Mouse (Mus musculus) layer of hippocampus, postnatal 10 days (tissue): ENCODE measurements around the gene Ucp2. TPM values are rescaled to one million over a fixed set of nuclear protein-coding genes. Genes with fewer than 3 reads are reported as not detected.
"Not testable (repeated sequence)": the region's sequence is repeated elsewhere in the genome, so short reads cannot be mapped to it uniquely, and the experiment has no call there.

Experiments used
- DNase-seq, 2 experiments: peaks; one replicate each; pipeline ENCODE4 v3.0.0; 2021; ENCODE audit warnings: low spot score in 2 of 2
- total RNA-seq, 2 experiments: library from RNA; stranded (reverse); gene quantifications; 2 replicates each; pipeline ENCODE4 v1.2.3; 2021

Gene Ucp2
- total RNA-seq, 2 experiments from 2014 or later: 58.2 to 66.6 TPM

GRCm38 (mm10) chr7:100479100-100479822 is 13.9 kb upstream of the Ucp2 start:
- DNase-seq: no peak

- DNase-seq: no peak
Observed at GRCm38 (mm10) chr7:100479823-100480164, 13.3 kb upstream of the Ucp2 start.

- DNase-seq: no peak
Observed at GRCm38 (mm10) chr7:100480175-100480574, 13.0 kb upstream of the Ucp2 start.

GRCm38 (mm10) chr7:100482046-100482445 is 11.1 kb upstream of the Ucp2 start:
- not testable (repeated sequence) for DNase-seq

- DNase-seq: no peak
Observed at GRCm38 (mm10) chr7:100484493-100484892, 8.6 kb upstream of the Ucp2 start.

- no peak for DNase-seq
Observed at GRCm38 (mm10) chr7:100487301-100487700, 5.8 kb upstream of the Ucp2 start.

- peak; percentile 53 to 56 for DNase-seq
Observed at GRCm38 (mm10) chr7:100488474-100489048, 4.6 kb upstream of the Ucp2 start.

- DNase-seq: no peak
Observed at GRCm38 (mm10) chr7:100492391-100493116, 583 bp upstream of the Ucp2 start.

- peak in 1 of 2 experiments; percentile 22 for DNase-seq
Observed at GRCm38 (mm10) chr7:100493484-100494414, 612 bp downstream of the Ucp2 start.

- DNase-seq: no peak
Observed at GRCm38 (mm10) chr7:100494415-100494831, 1.3 kb downstream of the Ucp2 start.

- DNase-seq: no peak
Observed at GRCm38 (mm10) chr7:100495042-100495441, 1.9 kb downstream of the Ucp2 start.

GRCm38 (mm10) chr7:100495581-100496251 is 2.6 kb downstream of the Ucp2 start:
- peak; percentile 63 to 69 for DNase-seq

- DNase-seq: no peak
Observed at GRCm38 (mm10) chr7:100496371-100496770, 3.2 kb downstream of the Ucp2 start.

GRCm38 (mm10) chr7:100496791-100497190 is 3.7 kb downstream of the Ucp2 start:
- DNase-seq: no peak

GRCm38 (mm10) chr7:100497402-100497801 is 4.3 kb downstream of the Ucp2 start:
- no peak for DNase-seq

- no peak for DNase-seq
Observed at GRCm38 (mm10) chr7:100497982-100498381, 4.8 kb downstream of the Ucp2 start.

- no peak for DNase-seq
Observed at GRCm38 (mm10) chr7:100499465-100499864, 6.3 kb downstream of the Ucp2 start.

GRCm38 (mm10) chr7:100500276-100500977 is 7.3 kb downstream of the Ucp2 start:
- DNase-seq: no peak

GRCm38 (mm10) chr7:100501027-100501843 is 8.1 kb downstream of the Ucp2 start:
- no peak for DNase-seq
